Mouse (Mus musculus): ENCODE data around the gene Polr1d. TPM values are rescaled to one million over a fixed set of nuclear protein-coding genes. Genes with fewer than 3 reads are reported as not detected.

Polr1d gene
- polyA plus RNA-seq, 1 experiment: 136 TPM

GRCm38 (mm10) chr5:147039394-147039793 lies 37.5 kb upstream of the Polr1d start:
- Histone ChIP-seq H3K36me3 (ENCODE audit: control insufficient read depth, insufficient read depth, low read length) (no peaks in the 10 kb centered on the region; the same call in 1 of the 2 replicates), H3K4me3 (ENCODE audit: control insufficient read depth, low read depth, low read length) (no peak overlapping the region), H3K4me1 (ENCODE audit: control insufficient read depth, insufficient read depth, low read length) (peaks cover 5% of the 10 kb centered on the region), H3K27me3 (ENCODE audit: control insufficient read depth, insufficient read depth, low read length) (no peaks in the 10 kb centered on the region), H3K27ac (ENCODE audit: control insufficient read depth, insufficient read depth, low read depth, low read length) (no peak overlapping the region)
- no peak for TF ChIP-seq POLR2A (IDR thresholded peaks at IDR 0.05; ENCODE audit: control insufficient read depth, low read depth, low read length)
- no peak for TF ChIP-seq CTCF (IDR thresholded peaks at IDR 0.05; ENCODE audit: control insufficient read depth, insufficient read depth, insufficient replicate concordance, low read depth, low read length)

GRCm38 (mm10) chr5:147041965-147042937 lies 34.6 kb upstream of the Polr1d start:
- TF ChIP-seq POLR2A (IDR thresholded peaks at IDR 0.05; ENCODE audit: control insufficient read depth, low read depth, low read length) (no peak), CTCF (IDR thresholded peaks at IDR 0.05; ENCODE audit: control insufficient read depth, insufficient read depth, insufficient replicate concordance, low read depth, low read length) (no peak)
- no peak overlapping the region for H3K27ac ChIP-seq (ENCODE audit: control insufficient read depth, insufficient read depth, low read depth, low read length)
- no peaks in the 10 kb centered on the region for H3K27me3 ChIP-seq (ENCODE audit: control insufficient read depth, insufficient read depth, low read length)
- H3K4me1 ChIP-seq (ENCODE audit: control insufficient read depth, insufficient read depth, low read length): peaks cover 5% of the 10 kb centered on the region
- no peak overlapping the region for H3K4me3 ChIP-seq (ENCODE audit: control insufficient read depth, low read depth, low read length)
- no peaks in the 10 kb centered on the region for H3K36me3 ChIP-seq (ENCODE audit: control insufficient read depth, insufficient read depth, low read length)

- TF ChIP-seq POLR2A (IDR thresholded peaks at IDR 0.05; ENCODE audit: control insufficient read depth, low read depth, low read length): no peak
- no peak for TF ChIP-seq CTCF (IDR thresholded peaks at IDR 0.05; ENCODE audit: control insufficient read depth, insufficient read depth, insufficient replicate concordance, low read depth, low read length)
Measured at GRCm38 (mm10) chr5:147043240-147043844, 33.5 kb upstream of the Polr1d start.

GRCm38 (mm10) chr5:147045311-147045710 lies 31.5 kb upstream of the Polr1d start:
- H3K4me3 ChIP-seq (ENCODE audit: control insufficient read depth, low read depth, low read length): no peak overlapping the region
- H3K27ac ChIP-seq (ENCODE audit: control insufficient read depth, insufficient read depth, low read depth, low read length): no peak overlapping the region
- H3K4me1 ChIP-seq (ENCODE audit: control insufficient read depth, insufficient read depth, low read length): no peaks in the 10 kb centered on the region
- no peaks in the 10 kb centered on the region for H3K36me3 ChIP-seq (ENCODE audit: control insufficient read depth, insufficient read depth, low read length)
- TF ChIP-seq CTCF (IDR thresholded peaks at IDR 0.05; ENCODE audit: control insufficient read depth, insufficient read depth, insufficient replicate concordance, low read depth, low read length) (no peak), POLR2A (IDR thresholded peaks at IDR 0.05; ENCODE audit: control insufficient read depth, low read depth, low read length) (no peak)
- no peaks in the 10 kb centered on the region for H3K27me3 ChIP-seq (ENCODE audit: control insufficient read depth, insufficient read depth, low read length)

More at GRCm38 (mm10) chr5:147043240-147043844, 33.5 kb upstream of the Polr1d start:
- 0 out of 2 replicates have a peak, but pooled peaks cover 2% of the 10 kb centered on the region for H3K4me1 ChIP-seq (ENCODE audit: control insufficient read depth, insufficient read depth, low read length)
- H3K27me3 ChIP-seq (ENCODE audit: control insufficient read depth, insufficient read depth, low read length): no peaks in the 10 kb centered on the region
- no peak overlapping the region for H3K4me3 ChIP-seq (ENCODE audit: control insufficient read depth, low read depth, low read length)
- H3K27ac ChIP-seq (ENCODE audit: control insufficient read depth, insufficient read depth, low read depth, low read length): no peak overlapping the region
- no peaks in the 10 kb centered on the region for H3K36me3 ChIP-seq (ENCODE audit: control insufficient read depth, insufficient read depth, low read length)

GRCm38 (mm10) chr5:147045929-147046328 lies 30.9 kb upstream of the Polr1d start:
- Histone ChIP-seq H3K27ac (ENCODE audit: control insufficient read depth, insufficient read depth, low read depth, low read length) (no peak overlapping the region), H3K4me1 (ENCODE audit: control insufficient read depth, insufficient read depth, low read length) (no peaks in the 10 kb centered on the region), H3K36me3 (ENCODE audit: control insufficient read depth, insufficient read depth, low read length) (no peaks in the 10 kb centered on the region), H3K27me3 (ENCODE audit: control insufficient read depth, insufficient read depth, low read length) (no peaks in the 10 kb centered on the region), H3K4me3 (ENCODE audit: control insufficient read depth, low read depth, low read length) (no peak overlapping the region)
- TF ChIP-seq CTCF (IDR thresholded peaks at IDR 0.05; ENCODE audit: control insufficient read depth, insufficient read depth, insufficient replicate concordance, low read depth, low read length) (no peak), POLR2A (IDR thresholded peaks at IDR 0.05; ENCODE audit: control insufficient read depth, low read depth, low read length) (no peak)

- no peaks in the 10 kb centered on the region for H3K36me3 ChIP-seq (ENCODE audit: control insufficient read depth, insufficient read depth, low read length)
- H3K4me1 ChIP-seq (ENCODE audit: control insufficient read depth, insufficient read depth, low read length): no peaks in the 10 kb centered on the region
- no peak overlapping the region for H3K4me3 ChIP-seq (ENCODE audit: control insufficient read depth, low read depth, low read length)
- H3K27ac ChIP-seq (ENCODE audit: control insufficient read depth, insufficient read depth, low read depth, low read length): no peak overlapping the region
- TF ChIP-seq POLR2A (IDR thresholded peaks at IDR 0.05; ENCODE audit: control insufficient read depth, low read depth, low read length) (no peak), CTCF (IDR thresholded peaks at IDR 0.05; ENCODE audit: control insufficient read depth, insufficient read depth, insufficient replicate concordance, low read depth, low read length) (no peak)
- H3K27me3 ChIP-seq (ENCODE audit: control insufficient read depth, insufficient read depth, low read length): no peaks in the 10 kb centered on the region
Measured at GRCm38 (mm10) chr5:147049544-147050209, 27.2 kb upstream of the Polr1d start.

Data from testis, adult 2 months (tissue).